Mouse (Mus musculus) G1E (cell line): Measurements from ENCODE around the gene Ccdc88b.

Experiments
- CTCF ChIP-seq: IDR thresholded peaks from 2 replicates; pipeline ENCODE4 v1.5.1; 2012; ENCODE audit warnings: low read depth, low read length, inconsistent platforms, mixed read lengths
- GATA1 ChIP-seq: IDR thresholded peaks from 2 replicates; pipeline ENCODE4 v1.6.1; 2012; ENCODE audit warnings: borderline replicate concordance, low read length, inconsistent platforms, mixed read lengths
- GATA2 ChIP-seq: IDR thresholded peaks from 2 replicates; pipeline ENCODE4 v1.6.1; 2012; ENCODE audit warnings: low read depth, low read length, inconsistent platforms, borderline replicate concordance
- POLR2AphosphoS5 ChIP-seq: IDR thresholded peaks from 2 replicates; pipeline ENCODE4 v1.6.1; 2012; ENCODE audit warnings: low read depth, low read length, inconsistent platforms; ENCODE audit not compliant: insufficient replicate concordance
- TAL1 ChIP-seq: conservative IDR thresholded peaks from 2 replicates; pipeline ENCODE4 v1.6.1; 2012; ENCODE audit warnings: low read depth, low read length, inconsistent platforms, mixed read lengths

DNA sequence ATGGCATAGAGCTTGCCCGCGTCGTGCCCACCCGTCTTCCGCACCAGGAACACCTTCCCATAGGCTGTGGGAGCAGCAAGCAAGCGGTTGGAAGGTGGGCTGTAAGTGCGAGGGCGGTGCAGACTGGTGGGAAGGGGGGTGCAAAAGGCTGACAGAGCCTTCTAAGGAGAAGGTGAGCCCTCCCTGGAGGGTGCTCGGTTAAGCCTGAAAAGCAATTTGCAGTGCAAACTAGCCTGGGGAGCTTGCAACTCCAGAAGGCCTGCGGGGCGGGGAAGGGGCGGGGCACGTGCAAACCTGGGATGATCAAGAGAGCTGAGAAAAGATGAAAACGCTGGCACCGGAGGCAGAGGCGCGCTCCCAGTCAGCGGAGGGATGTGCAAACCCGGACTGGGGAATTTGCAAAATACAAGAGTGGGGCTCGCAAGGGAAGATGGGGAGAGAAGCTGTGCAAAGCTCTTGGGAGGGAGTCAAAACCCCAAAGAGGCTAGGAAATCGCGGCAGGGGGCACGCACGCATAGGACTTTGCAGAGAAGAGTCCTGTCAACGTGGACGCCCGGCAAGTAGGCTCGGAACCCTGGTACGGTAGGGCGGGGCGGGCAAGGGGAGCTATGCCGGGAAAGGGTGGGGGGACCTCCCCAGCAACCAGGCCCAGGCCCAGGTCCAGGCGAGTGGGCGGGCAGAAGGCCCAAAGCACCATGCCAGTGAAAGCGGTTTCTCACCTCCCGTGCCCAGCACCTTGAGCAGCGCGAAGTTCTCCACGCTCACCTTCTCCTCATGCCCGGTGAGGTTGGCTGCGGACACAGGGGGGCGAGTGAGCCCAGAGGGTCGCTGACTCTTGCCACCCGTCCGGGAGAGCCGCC is 18.2 kb downstream of the Ccdc88b start:
- TF ChIP-seq POLR2AphosphoS5 (no peak), CTCF (no peak), GATA2 (no peak), GATA1 (no peak), TAL1 (no peak)
